Mouse (Mus musculus): ENCODE data around the gene Ep300.
"Not testable (repeated sequence)": the region's sequence is repeated elsewhere in the genome, so short reads cannot be mapped to it uniquely, and the experiment has no call there.

Ep300 gene

GRCm38 (mm10) chr15:81700601-81701000 is 115.5 kb downstream of the Ep300 start:
- DNase-seq (ENCODE audit: low spot score in 2 of 2) = no peak

GRCm38 (mm10) chr15:81701350-81701749 is 116.2 kb downstream of the Ep300 start:
- DNase-seq (ENCODE audit: low spot score in 2 of 2) = not testable (repeated sequence)
